Mouse (Mus musculus): ENCODE results near the gene C1qtnf6.

DNA sequence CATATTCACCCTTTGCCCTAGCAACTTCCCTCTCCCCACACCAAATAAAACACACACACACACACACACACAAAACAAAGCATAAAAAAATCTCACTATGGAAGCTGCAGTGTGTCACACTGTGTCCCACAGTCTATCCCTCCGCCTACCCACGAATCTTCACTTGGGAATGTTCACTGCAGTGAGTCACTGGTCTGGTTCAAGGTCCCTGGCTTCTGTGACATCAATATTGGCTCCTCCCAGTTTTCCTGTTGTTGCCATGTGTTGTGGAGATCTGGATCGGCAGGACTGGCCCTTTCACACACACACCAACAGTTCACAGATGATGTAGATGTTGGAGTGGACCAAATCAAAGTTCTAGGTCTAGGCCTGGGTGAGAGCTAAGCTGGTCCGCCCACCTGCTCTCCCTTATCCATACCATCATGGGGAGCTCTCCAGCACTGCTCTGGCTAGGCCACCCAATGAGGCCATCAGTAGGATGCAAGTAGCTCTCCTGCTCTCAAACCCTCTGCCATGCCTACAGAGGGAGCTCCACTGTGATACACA lies 18.0 kb upstream of the C1qtnf6 start:
- TF ChIP-seq CTCF (IDR thresholded peaks at IDR 0.05) (no peak), POLR2A (IDR thresholded peaks at IDR 0.05; ENCODE audit: insufficient read depth, low read depth, low read length) (no peak), EP300 (IDR thresholded peaks at IDR 0.05; ENCODE audit: insufficient read depth, low read depth, low read length) (no peak)
